Mouse (Mus musculus) bone marrow macrophage, adult 2 months (primary cell): Measurements from ENCODE around the gene Ccdc97. TPM values are rescaled to one million over a fixed set of nuclear protein-coding genes. Genes with fewer than 3 reads are reported as not detected.

Experiments
- H3K27ac ChIP-seq: 2 replicates; pipeline ENCODE4 v1.5.1; 2012; ENCODE audit warnings: low read depth, low read length; ENCODE audit not compliant: insufficient read depth
- H3K4me1 ChIP-seq: 2 replicates; pipeline ENCODE4 v1.6.1; 2012; ENCODE audit warnings: low read length; ENCODE audit not compliant: control insufficient read depth, insufficient read depth
- H3K4me3 ChIP-seq: 2 replicates; pipeline ENCODE4 v1.5.1; 2012; ENCODE audit warnings: mild to moderate bottlenecking, low read length, moderate library complexity; ENCODE audit not compliant: insufficient read depth
- CTCF ChIP-seq: IDR thresholded peaks from 2 replicates; pipeline ENCODE4 v1.5.1; 2012; ENCODE audit warnings: low read depth, mild to moderate bottlenecking, low read length, moderate library complexity
- POLR2A ChIP-seq: IDR thresholded peaks from 2 replicates; pipeline ENCODE4 v1.6.1; 2012; ENCODE audit warnings: mild to moderate bottlenecking, low read depth, low read length, borderline replicate concordance
- polyA plus RNA-seq: library from polyadenylated mRNA; stranded (reverse); fragments of >200 nt; gene quantifications from 2 replicates; pipeline ENCODE4 v1.2.4, GENCODE M21; 2012; ENCODE audit not compliant: missing spikeins, insufficient read depth, insufficient read length

Gene Ccdc97
- polyA plus RNA-seq, 1 experiment = 44.7 TPM

DNA sequence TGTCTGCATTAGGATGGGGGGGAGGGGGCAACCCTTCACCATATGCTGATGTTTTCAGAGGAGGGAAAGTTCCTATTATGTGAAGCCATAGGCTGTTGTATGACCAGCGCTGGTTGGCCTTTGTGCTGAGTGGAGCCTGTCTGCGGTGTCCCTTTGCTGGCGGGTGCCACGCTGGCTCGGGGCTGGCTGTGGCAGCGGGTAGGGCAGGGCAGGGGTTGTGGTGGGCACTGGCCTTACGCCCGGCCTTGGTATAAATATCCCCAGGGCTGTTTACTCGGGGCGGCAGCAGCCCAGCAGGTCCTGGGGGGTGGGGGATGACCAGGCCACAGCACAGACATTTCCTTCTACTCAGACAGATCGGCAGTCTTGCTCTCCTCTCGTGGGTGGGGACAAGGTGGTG lies 8.9 kb downstream of the Ccdc97 start:
- peaks cover 56% of the 10 kb centered on the region for H3K4me1 ChIP-seq

DNA sequence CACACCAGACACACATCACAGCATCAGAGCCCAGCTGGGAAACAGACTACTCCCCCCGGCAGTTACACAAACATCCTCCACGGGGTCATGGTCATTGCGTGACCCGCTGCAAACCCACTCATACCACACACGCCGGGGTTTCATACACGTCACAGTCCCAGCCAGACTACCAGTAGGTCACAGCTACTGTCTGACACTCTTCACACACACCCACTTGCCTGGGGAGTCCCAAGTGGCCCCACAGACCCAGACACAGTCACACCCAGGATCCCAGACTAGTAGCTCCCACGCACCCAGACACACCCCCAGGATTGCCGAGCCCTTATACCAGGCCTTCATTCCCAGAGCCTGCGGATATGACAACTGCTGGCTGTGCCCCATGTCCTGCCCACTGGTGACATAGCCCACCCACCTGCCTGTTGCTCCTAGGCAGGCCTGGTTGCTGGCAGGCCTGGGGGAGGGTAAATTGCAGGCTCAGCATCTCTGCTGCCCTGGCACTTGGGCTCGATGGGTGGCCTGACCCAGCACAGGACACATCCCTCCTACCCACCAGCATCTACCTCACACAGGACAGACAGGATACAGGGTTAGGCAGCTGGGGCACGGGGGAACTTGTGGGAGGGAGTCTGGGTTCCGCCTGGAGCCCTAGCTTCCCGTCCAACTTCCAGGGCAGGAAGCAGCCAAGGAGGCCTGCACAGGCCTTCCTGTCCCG lies 11.2 kb downstream of the Ccdc97 start:
- H3K4me1 ChIP-seq = peaks cover 66% of the 10 kb centered on the region

More for the DNA sequence above, 8.9 kb downstream of the Ccdc97 start:
- Histone ChIP-seq H3K27ac (no peak overlapping the region), H3K4me3 (no peak overlapping the region)
- no peak for TF ChIP-seq CTCF

DNA sequence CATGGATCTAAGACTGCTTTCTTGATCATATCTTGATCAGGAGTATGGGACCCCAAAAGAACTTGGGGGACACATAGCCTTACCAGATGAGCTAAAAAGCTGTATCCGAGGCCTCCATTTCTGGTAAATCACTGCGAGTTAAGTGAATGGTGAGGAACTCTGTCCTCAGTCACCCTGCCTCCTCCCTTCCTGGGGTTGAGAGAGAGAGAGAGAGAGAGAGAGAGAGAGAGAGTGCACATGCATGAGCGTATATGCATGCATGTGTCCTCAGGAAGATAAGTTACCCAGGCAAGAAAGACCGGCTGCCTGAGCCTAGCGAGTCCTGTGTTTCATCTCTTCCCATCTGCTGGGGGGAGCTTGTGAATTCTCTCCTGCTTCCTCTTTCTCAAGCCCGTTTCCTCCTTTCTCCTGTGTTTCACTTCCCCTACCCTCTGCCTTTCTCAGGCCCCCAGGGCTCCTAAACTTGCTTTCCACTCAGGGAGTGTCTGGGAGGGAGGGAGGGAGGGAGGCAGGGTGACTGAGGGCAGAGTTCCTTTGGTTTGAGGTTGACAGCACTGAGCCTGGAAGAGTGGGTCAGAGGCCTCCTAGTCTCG lies 12.2 kb downstream of the Ccdc97 start:
- H3K4me1 ChIP-seq = peaks cover 57% of the 10 kb centered on the region
- H3K27ac ChIP-seq = peak overlapping the region; percentile 95
- no peak for TF ChIP-seq POLR2A
- no peak for TF ChIP-seq CTCF
- peak overlapping the region; percentile 38 for H3K4me3 ChIP-seq

More for the DNA sequence above, 11.2 kb downstream of the Ccdc97 start:
- Histone ChIP-seq H3K27ac (peak overlapping the region; percentile 76), H3K4me3 (no peak overlapping the region)
- TF ChIP-seq POLR2A = no peak
- no peak for TF ChIP-seq CTCF

DNA sequence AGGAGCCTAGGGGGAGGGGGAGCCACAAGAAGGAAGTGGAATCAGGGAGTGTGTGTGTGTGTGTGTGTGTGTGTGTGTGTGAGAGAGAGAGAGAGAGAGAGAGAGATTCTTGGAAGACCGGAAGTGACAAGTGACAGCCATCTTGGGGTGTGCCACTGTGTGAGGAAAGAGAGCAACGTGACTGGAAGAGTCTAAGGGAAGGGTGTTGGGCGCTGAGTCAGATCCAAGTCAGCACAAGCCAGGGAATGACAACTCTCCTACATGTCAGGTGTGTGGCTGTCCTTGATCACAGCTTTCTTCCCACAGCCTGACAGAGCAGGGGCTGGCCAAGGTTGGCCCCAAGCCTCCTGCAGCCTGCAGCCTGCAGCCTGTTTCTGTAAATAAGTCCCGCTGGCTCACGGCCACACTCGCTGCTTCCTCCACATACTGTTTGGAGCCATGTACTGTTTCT lies 13.1 kb downstream of the Ccdc97 start:
- Histone ChIP-seq H3K4me1 (peaks cover 53% of the 10 kb centered on the region), H3K27ac (peak overlapping the region; percentile 95), H3K4me3 (peak overlapping the region; percentile 38)
- no peak for TF ChIP-seq CTCF
- no peak for TF ChIP-seq POLR2A

DNA sequence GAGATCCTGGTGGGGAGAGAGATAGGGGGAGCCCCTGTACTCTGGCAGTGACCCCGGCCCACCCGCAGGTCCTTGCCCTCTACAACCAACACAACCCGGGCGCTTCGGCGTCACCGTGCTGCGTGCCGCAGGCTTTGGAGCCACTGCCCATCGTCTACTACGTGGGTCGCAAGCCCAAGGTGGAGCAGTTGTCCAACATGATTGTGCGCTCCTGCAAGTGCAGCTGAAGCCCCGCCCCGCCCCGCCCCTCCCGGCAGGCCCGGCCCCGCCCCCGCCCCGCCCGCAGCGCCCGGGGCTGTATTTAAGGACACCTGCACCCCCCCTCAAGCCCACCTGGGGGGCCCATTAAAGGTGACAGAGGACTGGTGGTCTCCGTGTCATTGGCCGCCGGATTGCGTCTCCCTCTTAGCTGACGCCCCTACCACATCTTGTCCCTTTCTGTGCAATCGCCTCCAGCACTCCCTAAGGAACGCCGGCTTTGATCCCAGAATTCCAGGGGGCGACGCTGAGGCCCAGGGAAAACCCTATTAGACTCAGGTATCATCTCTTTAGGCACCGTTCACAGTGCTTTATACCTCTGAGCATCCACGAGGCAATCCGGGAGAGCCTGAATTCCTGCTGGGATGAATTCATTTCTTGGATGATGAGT lies 14.0 kb downstream of the Ccdc97 start:
- Histone ChIP-seq H3K4me1 (peaks cover 45% of the 10 kb centered on the region), H3K27ac (peak overlapping the region; percentile 95), H3K4me3 (no peak overlapping the region)
- TF ChIP-seq POLR2A = no peak
- no peak for TF ChIP-seq CTCF

DNA sequence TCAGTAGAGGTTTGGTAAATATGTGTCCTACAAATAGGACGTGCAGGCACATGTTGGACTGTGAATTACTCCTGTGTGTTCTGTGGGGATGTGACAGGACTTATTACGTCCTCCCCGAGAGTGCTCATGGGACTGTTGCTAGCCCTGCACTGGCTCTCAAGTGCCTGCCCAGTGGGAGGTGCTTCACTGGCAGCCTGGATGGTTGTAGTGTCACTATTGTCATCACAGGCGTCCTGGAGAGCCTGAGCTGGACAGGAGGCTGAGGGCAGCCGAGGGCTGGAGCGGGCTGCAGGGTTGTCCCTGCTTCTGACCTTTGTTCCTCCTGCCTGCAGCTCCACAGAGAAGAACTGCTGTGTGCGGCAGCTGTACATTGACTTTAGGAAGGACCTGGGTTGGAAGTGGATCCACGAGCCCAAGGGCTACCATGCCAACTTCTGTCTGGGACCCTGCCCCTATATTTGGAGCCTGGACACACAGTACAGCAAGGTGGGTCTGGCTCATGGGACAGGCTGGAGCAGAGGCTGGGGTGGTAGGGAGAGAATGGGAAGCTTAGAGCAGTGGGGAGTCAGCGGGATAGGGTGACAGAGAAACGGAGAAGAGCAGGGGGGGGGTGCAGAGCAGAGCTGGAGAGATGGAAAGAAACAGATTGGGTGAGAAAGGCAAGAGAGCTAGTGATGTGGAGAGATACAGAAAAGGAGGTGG lies 14.9 kb downstream of the Ccdc97 start:
- Histone ChIP-seq H3K27ac (no peak overlapping the region), H3K4me1 (peaks cover 42% of the 10 kb centered on the region), H3K4me3 (no peak overlapping the region)
- TF ChIP-seq CTCF (no peak), POLR2A (no peak)

DNA sequence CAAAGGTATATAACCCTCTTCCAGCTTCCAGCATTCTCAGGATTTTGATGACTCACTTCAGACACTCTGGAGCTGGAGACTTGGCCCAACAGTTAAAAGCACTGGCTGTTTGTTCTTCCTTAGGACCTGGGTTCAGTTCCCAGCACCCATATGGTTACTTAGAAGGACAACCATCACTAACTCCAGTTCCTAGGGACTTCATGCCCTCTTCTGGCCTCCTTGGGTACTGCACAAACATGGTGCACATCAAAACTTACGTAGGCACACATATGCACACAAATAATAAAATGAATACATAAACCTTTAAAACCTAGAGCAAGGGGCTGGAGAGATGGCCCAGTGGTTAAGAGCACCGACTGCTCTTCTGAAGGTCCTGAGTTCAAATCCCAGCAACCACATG lies 16.5 kb downstream of the Ccdc97 start:
- Histone ChIP-seq H3K27ac (no peak overlapping the region), H3K4me1 (peaks cover 33% of the 10 kb centered on the region), H3K4me3 (no peak overlapping the region)
- TF ChIP-seq CTCF (no peak), POLR2A (no peak)

DNA sequence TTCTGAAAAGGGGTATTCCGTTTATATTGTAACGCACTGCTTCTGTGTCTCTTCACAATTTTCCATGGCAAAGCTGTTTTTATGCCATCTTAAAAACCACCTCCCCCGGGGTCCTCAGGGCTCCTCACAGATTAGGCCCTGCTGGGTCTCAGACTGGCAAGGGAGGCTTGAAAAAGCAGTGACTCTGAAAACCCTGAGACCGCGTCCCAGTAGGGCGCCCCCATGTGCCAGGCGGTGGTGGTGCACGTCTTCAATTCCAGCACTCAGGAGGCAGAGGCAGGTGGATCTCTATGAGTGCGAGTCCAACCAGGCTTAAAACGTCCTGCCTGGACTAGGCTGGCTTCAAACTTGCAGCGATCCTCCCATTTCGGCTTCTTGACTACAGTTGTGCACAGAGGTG lies 18.2 kb downstream of the Ccdc97 start:
- TF ChIP-seq CTCF (peak; percentile 35; the same call in 1 of the 2 replicates), POLR2A (no peak)
- Histone ChIP-seq H3K4me1 (peaks cover 21% of the 10 kb centered on the region), H3K4me3 (no peak overlapping the region), H3K27ac (no peak overlapping the region)

DNA sequence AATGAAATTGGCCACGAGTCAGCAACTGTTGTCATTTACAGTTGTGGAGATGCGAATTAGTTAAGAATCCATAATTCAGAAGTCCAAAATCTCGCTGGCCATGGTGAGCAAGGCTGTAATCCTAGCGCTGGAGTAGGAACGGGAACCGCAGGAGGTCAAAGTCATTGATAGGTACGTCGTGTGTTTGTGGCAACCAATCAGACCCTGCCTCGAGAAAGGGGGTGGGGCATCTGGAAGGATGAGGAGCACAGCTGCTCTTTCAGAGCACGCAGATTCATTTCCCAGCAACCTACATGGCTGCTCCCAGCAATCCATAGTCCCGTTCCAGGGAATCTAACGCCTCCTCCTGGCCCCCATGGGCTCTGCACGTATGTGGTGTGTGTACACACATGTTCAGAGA lies 19.0 kb downstream of the Ccdc97 start:
- H3K27ac ChIP-seq = no peak overlapping the region
- peaks cover 14% of the 10 kb centered on the region for H3K4me1 ChIP-seq
- no peak overlapping the region for H3K4me3 ChIP-seq
- TF ChIP-seq CTCF (no peak), POLR2A (no peak)

DNA sequence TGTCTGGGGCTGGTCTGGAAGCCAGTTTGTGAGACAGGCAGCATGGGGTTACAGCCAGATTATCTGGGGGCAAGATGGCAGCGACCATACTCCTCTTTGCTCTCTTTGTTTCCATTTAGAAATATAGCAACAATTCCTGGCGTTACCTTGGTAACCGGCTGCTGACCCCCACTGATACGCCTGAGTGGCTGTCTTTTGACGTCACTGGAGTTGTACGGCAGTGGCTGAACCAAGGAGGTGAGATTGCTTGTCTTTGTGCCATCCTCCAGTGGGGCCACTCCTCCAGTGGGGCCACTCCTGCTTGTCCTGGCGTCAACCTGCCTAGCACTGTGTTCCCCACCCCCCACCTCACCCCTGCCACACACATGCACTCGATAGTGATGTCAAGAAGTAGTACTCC lies 24.8 kb downstream of the Ccdc97 start:
- Histone ChIP-seq H3K27ac (no peak overlapping the region), H3K4me3 (no peak overlapping the region), H3K4me1 (peaks cover 4% of the 10 kb centered on the region)
- no peak for TF ChIP-seq CTCF
- TF ChIP-seq POLR2A = no peak
